Mouse (Mus musculus) frontal cortex, adult (tissue): ENCODE data around the gene Nlrp9b.
A peak's percentile ranks its signal among the peaks of the same experiment; 100 is the strongest.
"Not testable (repeated sequence)": the region's sequence is repeated elsewhere in the genome, so short reads cannot be mapped to it uniquely, and the experiment has no call there.

Experiments used
- ATAC-seq: cut with Nextera tagmentation; 2 replicates; pipeline ENCODE4 v1.9.2; 2017; ENCODE audit warnings: mild to moderate bottlenecking, moderate library complexity, mixed read lengths; ENCODE audit not compliant: low TSS enrichment

The Nlrp9b gene

GRCm38 (mm10) chr7:19991165-19991564, at the start of gene Nlrp9b:
Nlrp9b (plus strand) TSS chr7:19991465.
- not testable (repeated sequence) for ATAC-seq

GRCm38 (mm10) chr7:19944709-19945108, 46.6 kb upstream of the Nlrp9b start:
- ATAC-seq: no peak

- no peak for ATAC-seq
Observed at GRCm38 (mm10) chr7:19945201-19945600, 46.1 kb upstream of the Nlrp9b start.

- no peak for ATAC-seq
Observed at GRCm38 (mm10) chr7:19945821-19946515, 45.3 kb upstream of the Nlrp9b start.

GRCm38 (mm10) chr7:19948956-19949355, 42.3 kb upstream of the Nlrp9b start:
- no peak for ATAC-seq

- no peak for ATAC-seq
Observed at GRCm38 (mm10) chr7:19949996-19950395, 41.3 kb upstream of the Nlrp9b start.

GRCm38 (mm10) chr7:19950589-19950988, 40.7 kb upstream of the Nlrp9b start, which contains the start of gene Igsf23:
Igsf23 (minus strand) TSS chr7:19950756.
- no peak for ATAC-seq

- ATAC-seq: no peak
Observed at GRCm38 (mm10) chr7:19952320-19952986, 38.8 kb upstream of the Nlrp9b start.

GRCm38 (mm10) chr7:19953054-19953453, 38.2 kb upstream of the Nlrp9b start:
- ATAC-seq: no peak

- no peak for ATAC-seq
Observed at GRCm38 (mm10) chr7:19955861-19956260, 35.4 kb upstream of the Nlrp9b start.

GRCm38 (mm10) chr7:19956341-19956781, 34.9 kb upstream of the Nlrp9b start:
- ATAC-seq: peak; percentile 69; the same call in 1 of the 2 replicates

- no peak for ATAC-seq
Observed at GRCm38 (mm10) chr7:19962423-19962822, 28.8 kb upstream of the Nlrp9b start.

GRCm38 (mm10) chr7:19964985-19965579, 26.2 kb upstream of the Nlrp9b start, which contains the start of gene Ceacam20:
Ceacam20 (plus strand) TSS chr7:19965412.
- no peak for ATAC-seq

- ATAC-seq: no peak
Observed at GRCm38 (mm10) chr7:19969106-19969505, 22.2 kb upstream of the Nlrp9b start.

GRCm38 (mm10) chr7:19969541-19970090, 21.6 kb upstream of the Nlrp9b start:
- no peak for ATAC-seq

- ATAC-seq: no peak
Observed at GRCm38 (mm10) chr7:19970196-19970595, 21.1 kb upstream of the Nlrp9b start.

- no peak for ATAC-seq
Observed at GRCm38 (mm10) chr7:19971516-19971915, 19.7 kb upstream of the Nlrp9b start.

GRCm38 (mm10) chr7:19996721-19997120, 5.5 kb downstream of the Nlrp9b start:
- not testable (repeated sequence) for ATAC-seq

GRCm38 (mm10) chr7:20009987-20010386, 18.7 kb downstream of the Nlrp9b start:
- ATAC-seq: no peak

GRCm38 (mm10) chr7:20064100-20064499, 72.8 kb downstream of the Nlrp9b start:
- not testable (repeated sequence) for ATAC-seq

- ATAC-seq: not testable (repeated sequence)
Observed at GRCm38 (mm10) chr7:20078118-20078517, 86.9 kb downstream of the Nlrp9b start.

- ATAC-seq: not testable (repeated sequence)
Observed at GRCm38 (mm10) chr7:20099380-20099779, 108.1 kb downstream of the Nlrp9b start, which contains the start of gene Vmn1r91. Vmn1r91 (plus strand) TSS chr7:20099680.
